ENCODE assay signal across 8 mouse cellular contexts in the genomic region with DNA sequence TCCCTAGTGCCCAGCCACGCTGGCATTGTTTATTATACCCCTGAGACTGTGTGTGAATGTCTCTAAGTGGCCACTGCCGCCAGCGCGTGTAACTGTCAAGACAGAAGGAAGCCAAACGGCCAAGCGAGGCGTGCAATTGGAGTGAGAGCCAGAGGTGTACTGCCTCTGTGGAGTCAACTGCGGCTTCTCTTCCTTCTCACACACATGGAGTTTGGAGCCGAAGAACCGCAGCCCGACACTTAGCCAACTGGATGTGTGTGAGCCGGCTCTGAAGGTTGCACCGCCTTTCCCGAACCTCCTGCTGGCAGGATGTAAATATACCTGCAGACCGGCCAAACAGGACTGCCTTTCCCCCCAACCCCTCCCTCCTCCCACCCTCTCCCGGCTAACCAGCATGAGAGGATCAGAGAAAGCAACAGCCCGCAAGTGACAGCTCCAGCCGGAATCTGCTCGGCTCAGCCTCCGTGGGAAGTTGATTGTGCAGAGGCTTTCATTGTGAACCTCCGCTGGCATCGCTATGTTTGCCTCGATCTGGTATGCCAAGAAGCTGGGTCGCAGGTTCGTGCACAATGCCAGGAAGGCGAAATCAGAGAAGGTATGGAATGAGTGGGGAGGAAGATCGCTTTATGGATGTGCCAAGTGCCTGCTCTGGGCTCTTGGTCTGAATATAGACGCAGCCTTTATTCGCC.
DNase-seq lines count a peak whose midpoint lies in the region; ATAC-seq and TF ChIP-seq lines count a peak whose summit lies in the region.

No protein-coding gene starts in this region.

- ATAC-seq in liver, embryonic 13.5 days (ENCODE audit: low read depth), result no peak
- no peak for ATAC-seq in activated CD4-positive, CD25-positive, alpha-beta regulatory T cell, adult 4 months

- H3K4me1 ChIP-seq in embryonic fibroblast, embryonic 13.5 days (ENCODE audit: control insufficient read depth, insufficient read depth, low read length), result no peaks in the 10 kb centered on the region
- H3K4me1 ChIP-seq in liver, embryonic 13.5 days (replicated peaks), result no peaks in the 10 kb centered on the region

- H3K4me2 ChIP-seq in liver, embryonic 13.5 days, result peak overlapping the region; percentile 51

- DNase-seq in kidney, adult 18-20 months, result peak; percentile 3
- DNase-seq in kidney, adult 8-10 months, result no peak
- peak; percentile 77 for DNase-seq in brain, adult 2 months (ENCODE audit: low read depth, low spot score)
- peak; percentile 2 for DNase-seq in kidney, adult 9 months
- no peak for DNase-seq in liver, embryonic 13.5 days
- peak; percentile 25 for DNase-seq in right cerebral cortex, postnatal 14 days

- no peak for TF ChIP-seq CTCF in embryonic fibroblast, embryonic 13.5 days (IDR thresholded peaks at IDR 0.05; ENCODE audit: borderline replicate concordance, insufficient read depth, low read length)

- H3K36me3 ChIP-seq in liver, embryonic 13.5 days, result no peaks in the 10 kb centered on the region

- no peaks in the 10 kb centered on the region for H3K9me3 ChIP-seq in liver, embryonic 13.5 days (replicated peaks)

- 0 out of 2 replicates have a peak overlapping the region, but pooled peaks have one; percentile 6 for H3K4me3 ChIP-seq in embryonic fibroblast, embryonic 13.5 days (ENCODE audit: insufficient read depth, low read length)
- H3K4me3 ChIP-seq in liver, embryonic 13.5 days (replicated peaks), result peak overlapping the region; percentile 33

- TF ChIP-seq POLR2A in embryonic fibroblast, embryonic 13.5 days (IDR thresholded peaks at IDR 0.05; ENCODE audit: low read depth, low read length), result no peak

- no peak overlapping the region for H3K27ac ChIP-seq in embryonic fibroblast, embryonic 13.5 days (ENCODE audit: insufficient read depth, low read length)
- H3K27ac ChIP-seq in liver, embryonic 13.5 days, result no peak overlapping the region

- WGBS in liver, embryonic 13.5 days (ENCODE audit: insufficient replicate concordance), result 3% methylated on average over 29 of the region's 29 CpGs

- H3K27me3 ChIP-seq in liver, embryonic 13.5 days, result peaks cover 10% of the 10 kb centered on the region

- no peak overlapping the region for H3K9ac ChIP-seq in liver, embryonic 13.5 days

Comparison
In these comparisons a context has a peak if more than half of its experiments do, and no peak if none do; other contexts are left out.
1. DNase-seq: peak in kidney, adult 18-20 months (single experiment), brain, adult 2 months (single experiment), kidney, adult 9 months (single experiment) and right cerebral cortex, postnatal 14 days (single experiment); none in kidney, adult 8-10 months (0 of 2) and liver, embryonic 13.5 days (single experiment).